ENCODE assay signal across 8 mouse cellular contexts in the genomic region with DNA sequence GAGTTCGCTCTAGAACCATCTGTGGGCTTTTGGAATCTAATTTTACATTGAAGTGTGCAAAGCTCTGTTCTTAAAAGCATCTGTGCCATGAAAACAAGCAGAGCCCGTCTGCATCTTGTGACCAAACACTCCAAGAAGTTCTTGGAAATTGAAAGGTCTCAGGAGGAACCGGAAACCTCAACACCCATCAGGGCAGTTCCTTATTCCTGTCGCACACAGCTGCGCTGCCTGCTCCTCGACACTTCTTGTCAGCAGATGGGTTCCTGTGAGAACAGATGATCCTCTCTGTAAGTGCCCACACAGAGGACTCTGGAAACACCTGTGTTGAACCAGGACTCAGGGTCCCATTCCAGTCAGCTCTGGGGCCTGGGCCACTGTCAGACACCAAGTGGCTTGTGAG.
DNase-seq lines count a peak whose midpoint lies in the region; ATAC-seq and TF ChIP-seq lines count a peak whose summit lies in the region.

No protein-coding gene starts in this region.

- H3K27me3 ChIP-seq in kidney, embryonic 14.5 days (ENCODE audit: control insufficient read depth, insufficient read depth, low read length) = no peaks in the 10 kb centered on the region
- H3K27me3 ChIP-seq in hindbrain, embryonic 16.5 days (replicated peaks; ENCODE audit: control insufficient read depth, insufficient read depth, low read length) = no peaks in the 10 kb centered on the region

- TF ChIP-seq CTCF in bone marrow, adult 2 months (IDR thresholded peaks at IDR 0.05; ENCODE audit: control insufficient read depth, insufficient read depth, low read length) = no peak

- no peak for TF ChIP-seq POLR2A in bone marrow, adult 2 months (IDR thresholded peaks at IDR 0.05; ENCODE audit: borderline replicate concordance, control insufficient read depth, low read depth, low read length)

- no peak overlapping the region for H3K4me3 ChIP-seq in kidney, embryonic 14.5 days (ENCODE audit: low read length)
- no peak overlapping the region for H3K4me3 ChIP-seq in bone marrow, adult 2 months (replicated peaks; ENCODE audit: control insufficient read depth, low read depth, low read length)
- H3K4me3 ChIP-seq in hindbrain, embryonic 16.5 days (ENCODE audit: low read length) = no peak overlapping the region

- H3K9me3 ChIP-seq in kidney, embryonic 14.5 days (ENCODE audit: control insufficient read depth, low read length) = no peaks in the 10 kb centered on the region
- H3K9me3 ChIP-seq in hindbrain, embryonic 16.5 days (ENCODE audit: control insufficient read depth, low read length) = no peaks in the 10 kb centered on the region

- no peak for ATAC-seq in kidney, embryonic 14.5 days (ENCODE audit: low FRiP score, low TSS enrichment)
- peak; percentile 18; the same call in 1 of the 2 replicates for ATAC-seq in hindbrain, embryonic 16.5 days

- 75% methylated on average over 6 of the region's 6 CpGs for WGBS in kidney, embryonic 14.5 days
- 5% methylated on average over 6 of the region's 6 CpGs for WGBS in bone marrow, adult 2 months
- WGBS in hindbrain, embryonic 16.5 days = 76% methylated on average over 6 of the region's 6 CpGs

- no peak for DNase-seq in kidney, postnatal 4 days
- DNase-seq in lung, postnatal 25 days (ENCODE audit: low spot score) = peak; percentile 44
- peak; percentile 51 for DNase-seq in thymus, postnatal 25 days
- no peak for DNase-seq in gastrocnemius, postnatal 4 days (ENCODE audit: low spot score in 2 of 2)
- no peak for DNase-seq in kidney, postnatal 10 days

- no peak overlapping the region for H3K4me2 ChIP-seq in kidney, embryonic 14.5 days (replicated peaks; ENCODE audit: low read depth, low read length)
- no peak overlapping the region for H3K4me2 ChIP-seq in hindbrain, embryonic 16.5 days (ENCODE audit: low read length)

- H3K27ac ChIP-seq in kidney, embryonic 14.5 days (ENCODE audit: low read depth, low read length) = 0 out of 2 replicates have a peak overlapping the region, but pooled peaks have one; percentile 4
- H3K27ac ChIP-seq in bone marrow, adult 2 months (ENCODE audit: control insufficient read depth, insufficient read depth, low read depth, low read length, poor library complexity) = peak overlapping the region; percentile 44
- peak overlapping the region; percentile 49 for H3K27ac ChIP-seq in hindbrain, embryonic 16.5 days (ENCODE audit: low read depth, low read length)

- H3K9ac ChIP-seq in kidney, embryonic 14.5 days (ENCODE audit: low read depth, low read length) = no peak overlapping the region
- H3K9ac ChIP-seq in hindbrain, embryonic 16.5 days (ENCODE audit: low read depth, low read length) = no peak overlapping the region

- peaks cover 19% of the 10 kb centered on the region for H3K4me1 ChIP-seq in kidney, embryonic 14.5 days (ENCODE audit: control insufficient read depth, insufficient read depth, low read length)
- peaks cover 6% of the 10 kb centered on the region for H3K4me1 ChIP-seq in bone marrow, adult 2 months (ENCODE audit: control insufficient read depth, insufficient read depth, low read length)
- peaks cover 32% of the 10 kb centered on the region for H3K4me1 ChIP-seq in hindbrain, embryonic 16.5 days (ENCODE audit: control insufficient read depth, insufficient read depth, low read depth, low read length)

- H3K36me3 ChIP-seq in kidney, embryonic 14.5 days (ENCODE audit: control insufficient read depth, insufficient read depth, low read length) = no peaks in the 10 kb centered on the region
- H3K36me3 ChIP-seq in hindbrain, embryonic 16.5 days (ENCODE audit: control insufficient read depth, insufficient read depth, low read length) = no peaks in the 10 kb centered on the region

Comparison
In these comparisons a context has a peak if more than half of its experiments do, and no peak if none do; other contexts are left out.
1. DNase-seq: peak in lung, postnatal 25 days (single experiment) and thymus, postnatal 25 days (single experiment); none in kidney, postnatal 4 days (0 of 2), gastrocnemius, postnatal 4 days (0 of 2) and kidney, postnatal 10 days (single experiment).
2. Peak in every context shown above with its lines, with median percentiles within 50 percentile points of each other: H3K27ac ChIP-seq.